Mouse (Mus musculus): ENCODE data around the gene Fry. TPM values are rescaled to one million over a fixed set of nuclear protein-coding genes. Genes with fewer than 3 reads are reported as not detected.
A peak's percentile ranks its signal among the peaks of the same experiment; 100 is the strongest.

Gene Fry
- polyA plus RNA-seq, 1 experiment from 2014 or later: 42.2 TPM

GRCm38 (mm10) chr5:150241638-150242037 is 123.2 kb downstream of the Fry start:
- no peak for ATAC-seq (ENCODE audit: insufficient number of reproducible peaks, insufficient read depth, low FRiP score, low read depth)
- 96% methylated on average over 9 of the region's 9 CpGs for WGBS

GRCm38 (mm10) chr5:150246737-150247136 is 128.3 kb downstream of the Fry start:
- no peak for ATAC-seq (ENCODE audit: insufficient number of reproducible peaks, insufficient read depth, low FRiP score, low read depth)
- WGBS: 83% methylated on average over 3 of the region's 3 CpGs
- Histone ChIP-seq H3K4me1 (ENCODE audit: control insufficient read depth in 2 of 2, insufficient read depth in 2 of 2, low read length in 2 of 2) (peaks cover 6 to 21% of the 10 kb centered on the region in 2 experiments), H3K9ac (ENCODE audit: low read length) (no peak overlapping the region), H3K4me3 (ENCODE audit: control insufficient read depth in 1 of 2, insufficient read depth in 1 of 2, low read depth in 1 of 2, low read length in 2 of 2) (no peak overlapping the region), H3K27ac (replicated peaks in 1 of 2; ENCODE audit: control insufficient read depth in 1 of 2, insufficient read depth in 1 of 2, low read depth in 2 of 2, low read length in 2 of 2) (no peak overlapping the region), H3K9me3 (ENCODE audit: control insufficient read depth, low read length) (no peaks in the 10 kb centered on the region), H3K27me3 (ENCODE audit: control insufficient read depth, insufficient read depth, low read length) (no peaks in the 10 kb centered on the region), H3K36me3 (ENCODE audit: control insufficient read depth, insufficient read depth, low read length) (no peaks in the 10 kb centered on the region), H3K4me2 (ENCODE audit: low read length) (no peak overlapping the region)

More at GRCm38 (mm10) chr5:150241638-150242037, 123.2 kb downstream of the Fry start:
- no peak overlapping the region for H3K27ac ChIP-seq (replicated peaks in 1 of 2; ENCODE audit: control insufficient read depth in 1 of 2, insufficient read depth in 1 of 2, low read depth in 2 of 2, low read length in 2 of 2)
- no peaks in the 10 kb centered on the region for H3K27me3 ChIP-seq (ENCODE audit: control insufficient read depth, insufficient read depth, low read length)
- H3K4me2 ChIP-seq (ENCODE audit: low read length): no peak overlapping the region
- H3K9me3 ChIP-seq (ENCODE audit: control insufficient read depth, low read length): no peaks in the 10 kb centered on the region
- no peaks in the 10 kb centered on the region for H3K36me3 ChIP-seq (ENCODE audit: control insufficient read depth, insufficient read depth, low read length)
- H3K4me3 ChIP-seq (ENCODE audit: control insufficient read depth in 1 of 2, insufficient read depth in 1 of 2, low read depth in 1 of 2, low read length in 2 of 2): no peak overlapping the region
- peaks cover 4 to 19% of the 10 kb centered on the region in 2 experiments for H3K4me1 ChIP-seq (ENCODE audit: control insufficient read depth in 2 of 2, insufficient read depth in 2 of 2, low read length in 2 of 2)
- no peak overlapping the region for H3K9ac ChIP-seq (ENCODE audit: low read length)

- Histone ChIP-seq H3K27ac (replicated peaks in 1 of 2; ENCODE audit: control insufficient read depth in 1 of 2, insufficient read depth in 1 of 2, low read depth in 2 of 2, low read length in 2 of 2) (peak overlapping the region in 1 of 2 experiments; percentile 68; a peak in 3 of 4 replicates), H3K9me3 (ENCODE audit: control insufficient read depth, low read length) (no peaks in the 10 kb centered on the region), H3K4me3 (ENCODE audit: control insufficient read depth in 1 of 2, insufficient read depth in 1 of 2, low read depth in 1 of 2, low read length in 2 of 2) (no peak overlapping the region), H3K27me3 (ENCODE audit: control insufficient read depth, insufficient read depth, low read length) (no peaks in the 10 kb centered on the region), H3K9ac (ENCODE audit: low read length) (no peak overlapping the region), H3K4me2 (ENCODE audit: low read length) (no peak overlapping the region), H3K36me3 (ENCODE audit: control insufficient read depth, insufficient read depth, low read length) (no peaks in the 10 kb centered on the region), H3K4me1 (ENCODE audit: control insufficient read depth in 2 of 2, insufficient read depth in 2 of 2, low read length in 2 of 2) (peaks cover 9 to 32% of the 10 kb centered on the region in 2 experiments)
- 78% methylated on average over 7 of the region's 7 CpGs for WGBS
- ATAC-seq (ENCODE audit: insufficient number of reproducible peaks, insufficient read depth, low FRiP score, low read depth): no peak
Observed at GRCm38 (mm10) chr5:150257764-150258163, 139.3 kb downstream of the Fry start.

- Histone ChIP-seq H3K27ac (replicated peaks in 1 of 2; ENCODE audit: control insufficient read depth in 1 of 2, insufficient read depth in 1 of 2, low read depth in 2 of 2, low read length in 2 of 2) (peak overlapping the region; percentile 64 to 83), H3K36me3 (ENCODE audit: control insufficient read depth, insufficient read depth, low read length) (no peaks in the 10 kb centered on the region), H3K27me3 (ENCODE audit: control insufficient read depth, insufficient read depth, low read length) (no peaks in the 10 kb centered on the region), H3K4me2 (ENCODE audit: low read length) (peak overlapping the region; percentile 68), H3K9me3 (ENCODE audit: control insufficient read depth, low read length) (no peaks in the 10 kb centered on the region), H3K4me3 (ENCODE audit: control insufficient read depth in 1 of 2, insufficient read depth in 1 of 2, low read depth in 1 of 2, low read length in 2 of 2) (peak overlapping the region; percentile 45 to 60), H3K4me1 (ENCODE audit: control insufficient read depth in 2 of 2, insufficient read depth in 2 of 2, low read length in 2 of 2) (peaks cover 9 to 34% of the 10 kb centered on the region in 2 experiments), H3K9ac (ENCODE audit: low read length) (peak overlapping the region; percentile 75)
- WGBS: 2% methylated on average over 28 of the region's 29 CpGs
- peak; percentile 44; the same call in 1 of the 2 replicates for ATAC-seq (ENCODE audit: insufficient number of reproducible peaks, insufficient read depth, low FRiP score, low read depth)
Observed at GRCm38 (mm10) chr5:150259191-150260053, 141.0 kb downstream of the Fry start.

GRCm38 (mm10) chr5:150260054-150260386 is 141.6 kb downstream of the Fry start:
- no peak for ATAC-seq (ENCODE audit: insufficient number of reproducible peaks, insufficient read depth, low FRiP score, low read depth)
- H3K4me1 ChIP-seq (ENCODE audit: control insufficient read depth in 2 of 2, insufficient read depth in 2 of 2, low read length in 2 of 2): peaks cover 9 to 34% of the 10 kb centered on the region in 2 experiments

GRCm38 (mm10) chr5:150261361-150261760 is 142.9 kb downstream of the Fry start:
- Histone ChIP-seq H3K4me2 (ENCODE audit: low read length) (peak overlapping the region; percentile 68), H3K4me3 (ENCODE audit: control insufficient read depth in 1 of 2, insufficient read depth in 1 of 2, low read depth in 1 of 2, low read length in 2 of 2) (peak overlapping the region in 1 of 2 experiments; percentile 21; a peak in 2 of 4 replicates)
- WGBS: 64% methylated on average over 4 of the region's 4 CpGs

More at GRCm38 (mm10) chr5:150260054-150260386, 141.6 kb downstream of the Fry start:
- Histone ChIP-seq H3K27ac (replicated peaks in 1 of 2; ENCODE audit: control insufficient read depth in 1 of 2, insufficient read depth in 1 of 2, low read depth in 2 of 2, low read length in 2 of 2) (peak overlapping the region; percentile 64 to 83), H3K27me3 (ENCODE audit: control insufficient read depth, insufficient read depth, low read length) (no peaks in the 10 kb centered on the region), H3K4me3 (ENCODE audit: control insufficient read depth in 1 of 2, insufficient read depth in 1 of 2, low read depth in 1 of 2, low read length in 2 of 2) (peak overlapping the region; percentile 45 to 60), H3K36me3 (ENCODE audit: control insufficient read depth, insufficient read depth, low read length) (no peaks in the 10 kb centered on the region), H3K4me2 (ENCODE audit: low read length) (peak overlapping the region; percentile 68), H3K9me3 (ENCODE audit: control insufficient read depth, low read length) (no peaks in the 10 kb centered on the region), H3K9ac (ENCODE audit: low read length) (peak overlapping the region; percentile 75)
- 30% methylated on average over 9 of the region's 9 CpGs for WGBS

GRCm38 (mm10) chr5:150262046-150262716 is 143.7 kb downstream of the Fry start:
- Histone ChIP-seq H3K27me3 (ENCODE audit: control insufficient read depth, insufficient read depth, low read length) (no peaks in the 10 kb centered on the region), H3K4me1 (ENCODE audit: control insufficient read depth in 2 of 2, insufficient read depth in 2 of 2, low read length in 2 of 2) (peaks cover 9 to 26% of the 10 kb centered on the region in 2 experiments), H3K27ac (replicated peaks in 1 of 2; ENCODE audit: control insufficient read depth in 1 of 2, insufficient read depth in 1 of 2, low read depth in 2 of 2, low read length in 2 of 2) (peak overlapping the region; percentile 19 to 31; a peak in 2 of 4 replicates), H3K9me3 (ENCODE audit: control insufficient read depth, low read length) (no peaks in the 10 kb centered on the region), H3K4me3 (ENCODE audit: control insufficient read depth in 1 of 2, insufficient read depth in 1 of 2, low read depth in 1 of 2, low read length in 2 of 2) (0 out of 4 replicates have a peak overlapping the region, but pooled peaks have one; percentile 9 to 21), H3K9ac (ENCODE audit: low read length) (peak overlapping the region; percentile 55), H3K36me3 (ENCODE audit: control insufficient read depth, insufficient read depth, low read length) (no peaks in the 10 kb centered on the region), H3K4me2 (ENCODE audit: low read length) (peak overlapping the region; percentile 68)
- ATAC-seq (ENCODE audit: insufficient number of reproducible peaks, insufficient read depth, low FRiP score, low read depth): no peak
- 85% methylated on average over 16 of the region's 16 CpGs for WGBS

More at GRCm38 (mm10) chr5:150261361-150261760, 142.9 kb downstream of the Fry start:
- no peak for ATAC-seq (ENCODE audit: insufficient number of reproducible peaks, insufficient read depth, low FRiP score, low read depth)
- H3K4me1 ChIP-seq (ENCODE audit: control insufficient read depth in 2 of 2, insufficient read depth in 2 of 2, low read length in 2 of 2): peaks cover 9 to 34% of the 10 kb centered on the region in 2 experiments
- no peaks in the 10 kb centered on the region for H3K27me3 ChIP-seq (ENCODE audit: control insufficient read depth, insufficient read depth, low read length)
- H3K9ac ChIP-seq (ENCODE audit: low read length): peak overlapping the region; percentile 55
- H3K27ac ChIP-seq (replicated peaks in 1 of 2; ENCODE audit: control insufficient read depth in 1 of 2, insufficient read depth in 1 of 2, low read depth in 2 of 2, low read length in 2 of 2): peak overlapping the region in 1 of 2 experiments; percentile 38; a peak in 1 of 4 replicates
- no peaks in the 10 kb centered on the region for H3K36me3 ChIP-seq (ENCODE audit: control insufficient read depth, insufficient read depth, low read length)
- no peaks in the 10 kb centered on the region for H3K9me3 ChIP-seq (ENCODE audit: control insufficient read depth, low read length)
